Mouse (Mus musculus) heart, postnatal 4 days (tissue): ENCODE measurements around the gene Ctf2. TPM values are rescaled to one million over a fixed set of nuclear protein-coding genes. Genes with fewer than 3 reads are reported as not detected.

Experiments
- DNase-seq: peaks from one replicate; pipeline ENCODE4 v3.0.0; 2021
- total RNA-seq, 2 experiments: library from RNA; stranded (reverse); gene quantifications; 2 replicates each; pipeline ENCODE4 v1.2.3; 2021

Ctf2 gene
- total RNA-seq, 2 experiments from 2014 or later = not detected

GRCm38 (mm10) chr7:127759716-127760115 lies 27.8 kb upstream of the Ctf2 start:
- peak; percentile 14 for DNase-seq

- no peak for DNase-seq
These were observed 21.8 kb upstream of the Ctf2 start for GRCm38 (mm10) chr7:127753741-127754140.

- no peak for DNase-seq
These were observed 21.2 kb upstream of the Ctf2 start for GRCm38 (mm10) chr7:127753158-127753557.

- no peak for DNase-seq
These were observed 20.1 kb upstream of the Ctf2 start for GRCm38 (mm10) chr7:127752069-127752468.

GRCm38 (mm10) chr7:127751619-127752018 lies 19.7 kb upstream of the Ctf2 start:
- no peak for DNase-seq

- no peak for DNase-seq
These were observed 18.5 kb upstream of the Ctf2 start for GRCm38 (mm10) chr7:127750131-127751127.

GRCm38 (mm10) chr7:127748235-127748560 lies 16.2 kb upstream of the Ctf2 start:
- DNase-seq = peak; percentile 9

GRCm38 (mm10) chr7:127747559-127748234 lies 15.7 kb upstream of the Ctf2 start:
- DNase-seq = no peak

- peak; percentile 47 for DNase-seq
These were observed 14.8 kb upstream of the Ctf2 start for GRCm38 (mm10) chr7:127746494-127747491.

GRCm38 (mm10) chr7:127745652-127746493 lies 13.9 kb upstream of the Ctf2 start:
- peak; percentile 94 for DNase-seq

GRCm38 (mm10) chr7:127745251-127745651 lies 13.3 kb upstream of the Ctf2 start:
- peak; percentile 91 for DNase-seq

GRCm38 (mm10) chr7:127744366-127745045 lies 12.5 kb upstream of the Ctf2 start, which contains the start of gene Fbxl19:
Fbxl19 (plus strand) TSS chr7:127744543.
- DNase-seq = peak; percentile 82

- no peak for DNase-seq
These were observed 1.8 kb downstream of the Ctf2 start for GRCm38 (mm10) chr7:127730170-127730569.

- DNase-seq = no peak
These were observed 4.1 kb downstream of the Ctf2 start for GRCm38 (mm10) chr7:127727898-127728297.

GRCm38 (mm10) chr7:127725924-127726323 lies 6.0 kb downstream of the Ctf2 start:
- no peak for DNase-seq

GRCm38 (mm10) chr7:127725490-127725889 lies 6.5 kb downstream of the Ctf2 start:
- DNase-seq = no peak

- no peak for DNase-seq
These were observed 12.7 kb downstream of the Ctf2 start for GRCm38 (mm10) chr7:127719258-127719657.

GRCm38 (mm10) chr7:127718339-127718738 lies 13.6 kb downstream of the Ctf2 start:
- no peak for DNase-seq

- peak; percentile 78 for DNase-seq
These were observed 15.0 kb downstream of the Ctf2 start for GRCm38 (mm10) chr7:127716992-127717391.

GRCm38 (mm10) chr7:127714816-127715215 lies 17.1 kb downstream of the Ctf2 start:
- DNase-seq = no peak
